Mouse (Mus musculus) retina, postnatal 7 days (tissue): Measurements from ENCODE around the gene Gm38394.

Experiments used
- DNase-seq: peaks from one replicate; pipeline ENCODE4 v3.0.0-alpha.2; 2012; ENCODE audit warnings: low read depth, low spot score

The Gm38394 gene

DNA sequence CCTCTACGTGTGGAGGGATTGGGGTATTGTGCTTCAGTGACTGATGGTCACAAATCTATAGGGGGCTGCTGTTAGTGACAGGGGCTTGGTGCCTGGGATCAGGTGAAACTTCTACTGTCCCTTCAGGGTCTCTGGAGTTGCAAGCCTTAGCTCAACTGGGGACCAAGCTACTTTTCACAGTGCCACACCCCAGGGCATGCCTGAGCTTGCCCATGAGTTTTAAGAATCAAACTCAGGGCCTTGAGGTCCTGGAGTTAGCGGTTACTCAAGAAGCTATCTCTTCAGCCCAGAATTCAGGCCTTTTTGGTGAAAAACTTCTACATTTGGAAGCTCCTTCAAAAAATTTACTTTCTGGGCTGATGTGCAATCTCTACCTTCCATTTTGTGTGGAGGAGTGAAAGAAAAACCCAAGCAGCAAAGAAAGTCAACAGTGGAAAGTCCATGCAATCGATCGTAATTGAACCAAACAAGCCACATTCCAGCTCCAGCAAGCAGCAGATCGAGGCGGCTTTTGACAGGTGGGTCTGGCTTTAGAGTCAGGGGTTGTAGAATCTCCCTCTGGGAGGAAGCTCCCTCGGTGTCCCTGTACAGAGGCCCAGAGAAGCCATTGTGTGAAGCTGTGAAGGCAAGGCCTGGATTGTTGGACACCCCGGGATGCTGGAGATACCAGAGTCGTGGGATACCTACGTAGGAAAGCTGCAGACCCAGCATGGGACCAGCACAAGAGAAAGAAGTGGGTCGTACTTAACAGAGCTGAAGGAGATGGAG, 3.3 kb upstream of the Gm38394 start:
- no peak for DNase-seq

GRCm38 (mm10) chr1:133663427-133663826, 2.3 kb upstream of the Gm38394 start:
- DNase-seq, result no peak

- no peak for DNase-seq
These were observed 1.8 kb upstream of the Gm38394 start for GRCm38 (mm10) chr1:133662941-133663340.

DNA sequence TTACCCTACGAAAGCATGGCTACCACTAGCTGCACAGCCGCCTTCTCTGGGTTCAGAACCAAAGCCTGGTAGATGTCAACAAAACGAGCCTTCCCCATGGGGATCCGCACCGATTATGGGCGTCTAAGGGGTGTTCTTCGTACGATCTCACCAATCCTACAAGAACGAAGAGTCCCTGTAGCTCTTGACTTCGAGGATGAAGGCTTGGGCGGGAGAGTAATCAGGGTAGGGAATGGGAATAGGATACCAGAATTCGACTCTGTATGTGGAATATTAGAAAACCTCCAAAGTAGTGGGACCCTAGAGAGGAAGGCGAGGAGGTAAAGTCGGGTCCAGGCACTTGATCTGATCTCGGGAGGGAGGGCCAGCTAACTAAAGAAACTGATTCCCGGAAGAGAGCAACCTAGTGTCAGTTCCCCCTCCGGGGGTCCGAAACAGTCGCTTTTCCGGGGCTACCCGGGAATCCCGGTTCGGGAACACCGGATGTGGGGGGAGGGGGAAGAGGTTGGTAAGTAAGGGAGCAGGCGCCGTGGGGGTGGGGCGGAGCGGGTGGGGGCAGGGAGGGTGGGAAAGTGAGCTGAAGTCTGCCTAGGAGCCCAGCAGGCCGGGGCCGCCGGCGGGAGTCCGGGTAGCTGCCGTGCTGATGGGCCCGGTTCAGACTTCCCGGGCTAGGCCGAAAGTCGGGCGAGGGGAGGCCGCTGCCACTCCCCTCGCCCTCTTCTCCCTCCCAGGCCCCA, 484 bp downstream of the Gm38394 start, which contains the start of gene Zbed6:
TSS of gene Zbed6 (minus strand) at position 420 of the 737 bp plus-strand sequence.
- peak; percentile 53 for DNase-seq

GRCm38 (mm10) chr1:133658878-133659277, 2.2 kb downstream of the Gm38394 start:
- DNase-seq, result no peak

DNA sequence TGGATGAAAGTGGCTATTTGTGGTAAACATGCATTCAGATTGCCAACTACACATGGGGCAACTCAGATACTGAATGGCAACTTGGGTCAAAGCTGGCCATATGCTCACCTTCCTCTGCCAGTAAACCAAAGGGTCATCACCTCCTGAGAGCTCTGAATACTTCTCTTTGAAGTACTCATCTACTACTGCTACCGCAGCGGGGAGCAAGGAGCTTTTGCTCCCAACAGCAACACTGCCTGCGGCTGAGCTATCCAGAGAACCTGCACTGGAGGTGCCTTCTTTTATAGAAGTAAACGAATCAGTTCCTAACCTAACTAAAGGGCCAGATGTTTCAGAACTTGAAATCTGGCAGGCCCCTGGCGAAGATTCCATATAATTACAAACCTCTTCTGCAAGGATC, 4.3 kb downstream of the Gm38394 start:
- DNase-seq, result no peak

DNA sequence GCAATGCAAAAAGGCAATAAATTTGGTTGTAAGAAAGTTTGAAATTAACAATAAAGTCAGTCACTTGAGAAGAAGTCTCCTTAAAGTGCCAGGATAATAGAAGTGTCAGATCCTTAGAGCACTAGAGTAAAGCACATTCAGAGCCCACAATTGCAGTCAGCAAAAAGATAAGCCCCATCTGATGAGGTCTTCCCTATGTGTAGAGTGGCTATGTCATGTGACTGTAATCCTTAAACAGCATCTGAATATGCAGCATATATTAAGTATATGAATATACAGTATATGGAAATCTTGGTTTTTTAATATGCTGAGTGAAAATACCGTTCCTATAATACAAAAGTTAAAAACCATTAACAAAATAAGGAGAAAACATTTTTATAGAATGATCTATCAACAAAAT, 8.1 kb downstream of the Gm38394 start:
- DNase-seq, result no peak

GRCm38 (mm10) chr1:133650288-133651055, 10.6 kb downstream of the Gm38394 start:
- no peak for DNase-seq

- no peak for DNase-seq
These were observed 15.5 kb downstream of the Gm38394 start for GRCm38 (mm10) chr1:133645652-133646051.

GRCm38 (mm10) chr1:133641163-133641562, 20.0 kb downstream of the Gm38394 start:
- no peak for DNase-seq

DNA sequence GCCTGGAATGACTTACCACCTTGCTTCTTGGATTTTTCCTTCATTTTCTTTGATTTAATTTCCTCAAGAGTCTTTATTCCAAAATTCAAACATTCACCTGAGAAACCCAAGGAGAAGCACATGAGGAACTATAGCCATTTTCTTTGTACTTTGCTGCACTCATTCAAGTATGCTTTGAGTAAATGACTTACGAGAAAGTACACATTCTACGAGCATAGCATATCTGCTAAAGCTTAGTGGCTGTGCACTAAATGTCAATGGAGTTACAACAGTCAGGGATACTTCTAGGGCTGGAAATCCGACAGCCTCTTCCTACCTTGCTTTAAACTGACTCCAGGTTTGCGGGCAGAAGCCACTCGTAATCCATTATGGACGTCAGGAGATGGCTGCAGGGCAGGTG, 22.6 kb downstream of the Gm38394 start:
- DNase-seq, result no peak

GRCm38 (mm10) chr1:133632168-133632567, 28.9 kb downstream of the Gm38394 start:
- no peak for DNase-seq

GRCm38 (mm10) chr1:133625052-133625451, 36.1 kb downstream of the Gm38394 start:
- DNase-seq, result no peak

DNA sequence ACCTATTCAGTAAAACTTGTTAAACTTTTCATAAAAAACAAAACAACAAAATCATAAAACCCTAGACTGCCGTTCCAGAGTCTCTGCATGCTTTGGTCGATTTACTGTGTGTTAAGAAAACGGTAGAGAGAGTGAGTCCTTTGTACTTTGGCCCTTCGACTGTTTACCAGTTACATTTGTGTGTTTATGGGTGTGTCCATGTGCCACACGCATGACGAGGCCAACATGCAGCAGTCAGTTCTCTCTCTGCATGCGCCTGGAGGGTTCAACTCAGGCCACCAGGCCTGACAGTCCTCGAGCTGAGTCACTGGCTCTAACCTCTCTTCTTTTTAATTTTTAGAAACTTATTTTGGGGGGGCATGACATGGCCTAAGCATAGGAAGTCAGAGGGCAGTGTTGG, 42.8 kb downstream of the Gm38394 start:
- no peak for DNase-seq

- DNase-seq, result no peak
These were observed 43.2 kb downstream of the Gm38394 start for GRCm38 (mm10) chr1:133617908-133618307.

- no peak for DNase-seq
These were observed 47.3 kb downstream of the Gm38394 start for GRCm38 (mm10) chr1:133613817-133614216.

- no peak for DNase-seq
These were observed 49.7 kb downstream of the Gm38394 start for GRCm38 (mm10) chr1:133611436-133611835.

DNA sequence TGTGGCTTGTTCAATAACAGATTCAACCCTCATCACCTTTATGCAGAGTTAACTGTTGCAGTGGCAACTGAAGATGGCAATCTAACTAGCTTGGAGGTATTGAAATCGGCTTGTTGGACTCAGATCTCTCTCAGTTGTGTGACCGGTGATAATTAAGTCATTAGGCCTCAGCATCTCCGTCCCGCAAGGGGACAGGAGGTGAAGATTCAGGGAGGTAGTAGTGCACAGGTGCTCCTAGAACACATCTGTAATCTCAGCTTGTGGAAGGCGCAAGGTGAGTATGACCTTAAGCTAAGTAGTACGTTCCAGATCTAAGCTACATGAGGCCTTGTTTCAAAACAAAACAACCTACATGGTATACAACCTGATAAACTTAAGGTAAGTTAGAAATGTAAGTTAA, 50.5 kb downstream of the Gm38394 start:
- no peak for DNase-seq

- peak; percentile 97 for DNase-seq
These were observed 51.2 kb downstream of the Gm38394 start, which contains the start of gene Snrpe for GRCm38 (mm10) chr1:133609771-133610502. Gene Snrpe, minus strand, starts transcription at chr1:133610291.

GRCm38 (mm10) chr1:133603174-133603573, 57.9 kb downstream of the Gm38394 start:
- DNase-seq, result no peak

DNA sequence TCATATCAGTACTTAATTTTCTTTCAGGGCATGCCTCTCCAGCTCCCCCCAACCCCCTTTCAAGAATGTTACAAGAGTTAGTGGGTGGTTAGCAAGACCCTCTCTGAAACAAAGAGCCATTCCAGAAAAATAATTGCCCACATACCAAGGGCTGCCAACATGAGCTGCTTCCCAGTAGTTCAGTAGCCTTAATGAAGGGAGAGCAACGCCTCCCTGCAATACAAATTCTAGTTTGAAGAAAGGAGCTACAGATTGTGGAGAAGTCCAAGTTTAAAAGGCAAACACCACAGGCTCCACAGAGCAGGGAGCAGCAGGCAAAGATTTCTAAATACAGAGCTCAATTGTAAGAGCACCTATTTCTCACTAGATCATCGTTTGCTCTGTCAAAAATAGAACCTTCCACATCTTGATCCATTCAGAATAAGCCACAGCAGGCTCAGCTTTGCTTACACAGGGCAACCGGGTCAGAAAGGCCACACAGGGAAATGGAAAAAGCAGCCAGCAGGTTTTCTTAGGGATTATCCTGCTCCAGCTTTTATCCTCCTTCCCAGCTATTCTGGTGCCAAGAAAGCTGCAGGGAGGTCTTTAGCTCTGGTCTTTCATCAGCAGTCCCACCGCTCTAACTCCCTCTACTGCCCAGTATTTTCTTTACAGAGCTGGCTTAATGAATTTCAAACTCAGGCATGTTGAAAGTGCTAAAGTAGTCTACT, 64.7 kb downstream of the Gm38394 start:
- DNase-seq, result peak; percentile 54
